Mouse (Mus musculus) stomach, postnatal 0 days (tissue): ENCODE data around the gene Mphosph6.

Experiments used
- CTCF ChIP-seq: IDR thresholded peaks from 2 replicates; pipeline ENCODE4 v1.5.1; 2016; ENCODE audit warnings: antibody characterized with exemption, low read depth, mild to moderate bottlenecking, moderate library complexity
- EP300 ChIP-seq: optimal IDR thresholded peaks from 2 replicates; pipeline ENCODE3; 2016; ENCODE audit warnings: antibody characterized with exemption

GRCm38 (mm10) chr8:117746651-117747050 lies 55.1 kb downstream of the Mphosph6 start:
- TF ChIP-seq CTCF (no peak), EP300 (no peak)
